Mouse (Mus musculus): Measurements from ENCODE around the gene Ace2. TPM values are rescaled to one million over a fixed set of nuclear protein-coding genes. Genes with fewer than 3 reads are reported as not detected.

Gene Ace2
- 124 and 183 TPM in 2 replicates for polyA plus RNA-seq (2015; fragmentation: Nextera tagmentation; extraction: Ambion mirVana)

- H3K4me1 ChIP-seq (ENCODE audit: control insufficient read depth, insufficient read depth, low read length), result no peaks in the 10 kb centered on the region
- H3K9me3 ChIP-seq (ENCODE audit: control insufficient read depth, low read length), result no peaks in the 10 kb centered on the region
- H3K4me2 ChIP-seq (ENCODE audit: low read depth, low read length), result no peak within 1 kb of the TSS
- H3K4me3 ChIP-seq (ENCODE audit: low read length), result no peak within 1 kb of the TSS
- no peaks in the 10 kb centered on the region for H3K36me3 ChIP-seq (ENCODE audit: control insufficient read depth, insufficient read depth, low read length)
- H3K27ac ChIP-seq (ENCODE audit: low read length), result no peak within 1 kb of the TSS; the same call in 1 of the 2 replicates
- WGBS, result 83% methylated on average over 2 of the region's 2 CpGs
- no peaks in the 10 kb centered on the region for H3K27me3 ChIP-seq (replicated peaks; ENCODE audit: control insufficient read depth, insufficient read depth, low read length)
- no peak for ATAC-seq
- no peak within 1 kb of the TSS for H3K9ac ChIP-seq (ENCODE audit: low read depth, low read length)
Measured at GRCm38 (mm10) chrX:164139032-164139431, at the start of gene Ace2. Ace2 (plus strand) TSS chrX:164139332.

- no peak overlapping the region for H3K27ac ChIP-seq (ENCODE audit: low read length)
- no peaks in the 10 kb centered on the region for H3K36me3 ChIP-seq (ENCODE audit: control insufficient read depth, insufficient read depth, low read length)
- H3K9me3 ChIP-seq (ENCODE audit: control insufficient read depth, low read length), result no peaks in the 10 kb centered on the region
- 70% methylated on average over 11 of the region's 11 CpGs for WGBS
- no peak overlapping the region for H3K4me2 ChIP-seq (ENCODE audit: low read depth, low read length)
- H3K27me3 ChIP-seq (replicated peaks; ENCODE audit: control insufficient read depth, insufficient read depth, low read length), result peaks cover 7% of the 10 kb centered on the region; the same call in 1 of the 2 replicates
- H3K9ac ChIP-seq (ENCODE audit: low read depth, low read length), result no peak overlapping the region
- ATAC-seq, result no peak
- H3K4me3 ChIP-seq (ENCODE audit: low read length), result no peak overlapping the region
- H3K4me1 ChIP-seq (ENCODE audit: control insufficient read depth, insufficient read depth, low read length), result no peaks in the 10 kb centered on the region
Measured at GRCm38 (mm10) chrX:164089916-164090315, 49.2 kb upstream of the Ace2 start.

GRCm38 (mm10) chrX:164092300-164093169 lies 46.6 kb upstream of the Ace2 start:
- Histone ChIP-seq H3K4me1 (ENCODE audit: control insufficient read depth, insufficient read depth, low read length) (no peaks in the 10 kb centered on the region), H3K27ac (ENCODE audit: low read length) (no peak overlapping the region), H3K4me2 (ENCODE audit: low read depth, low read length) (no peak overlapping the region), H3K9ac (ENCODE audit: low read depth, low read length) (no peak overlapping the region), H3K9me3 (ENCODE audit: control insufficient read depth, low read length) (no peaks in the 10 kb centered on the region), H3K27me3 (replicated peaks; ENCODE audit: control insufficient read depth, insufficient read depth, low read length) (peaks cover 7% of the 10 kb centered on the region), H3K36me3 (ENCODE audit: control insufficient read depth, insufficient read depth, low read length) (no peaks in the 10 kb centered on the region), H3K4me3 (ENCODE audit: low read length) (no peak overlapping the region)
- 42% methylated on average over 7 of the region's 7 CpGs for WGBS
- ATAC-seq, result no peak

GRCm38 (mm10) chrX:164093435-164093834 lies 45.7 kb upstream of the Ace2 start:
- WGBS, result 75% methylated on average over 5 of the region's 5 CpGs
- no peak overlapping the region for H3K9ac ChIP-seq (ENCODE audit: low read depth, low read length)
- ATAC-seq, result no peak

GRCm38 (mm10) chrX:164095838-164096237 lies 43.3 kb upstream of the Ace2 start:
- Histone ChIP-seq H3K36me3 (ENCODE audit: control insufficient read depth, insufficient read depth, low read length) (no peaks in the 10 kb centered on the region), H3K4me1 (ENCODE audit: control insufficient read depth, insufficient read depth, low read length) (no peaks in the 10 kb centered on the region), H3K27me3 (replicated peaks; ENCODE audit: control insufficient read depth, insufficient read depth, low read length) (peaks cover 3% of the 10 kb centered on the region), H3K4me3 (ENCODE audit: low read length) (no peak overlapping the region), H3K9me3 (ENCODE audit: control insufficient read depth, low read length) (no peaks in the 10 kb centered on the region), H3K4me2 (ENCODE audit: low read depth, low read length) (no peak overlapping the region), H3K9ac (ENCODE audit: low read depth, low read length) (no peak overlapping the region), H3K27ac (ENCODE audit: low read length) (no peak overlapping the region)
- WGBS, result 80% methylated on average over 2 of the region's 2 CpGs
- ATAC-seq, result no peak

More at GRCm38 (mm10) chrX:164093435-164093834, 45.7 kb upstream of the Ace2 start:
- Histone ChIP-seq H3K9me3 (ENCODE audit: control insufficient read depth, low read length) (no peaks in the 10 kb centered on the region), H3K27me3 (replicated peaks; ENCODE audit: control insufficient read depth, insufficient read depth, low read length) (peaks cover 7% of the 10 kb centered on the region), H3K36me3 (ENCODE audit: control insufficient read depth, insufficient read depth, low read length) (no peaks in the 10 kb centered on the region), H3K4me2 (ENCODE audit: low read depth, low read length) (no peak overlapping the region), H3K27ac (ENCODE audit: low read length) (no peak overlapping the region), H3K4me3 (ENCODE audit: low read length) (no peak overlapping the region), H3K4me1 (ENCODE audit: control insufficient read depth, insufficient read depth, low read length) (no peaks in the 10 kb centered on the region)

GRCm38 (mm10) chrX:164101483-164101882 lies 37.6 kb upstream of the Ace2 start:
- Histone ChIP-seq H3K27ac (ENCODE audit: low read length) (no peak overlapping the region; the same call in 1 of the 2 replicates), H3K9me3 (ENCODE audit: control insufficient read depth, low read length) (no peaks in the 10 kb centered on the region), H3K4me1 (ENCODE audit: control insufficient read depth, insufficient read depth, low read length) (0 out of 2 replicates have a peak, but pooled peaks cover 3% of the 10 kb centered on the region), H3K4me2 (ENCODE audit: low read depth, low read length) (no peak overlapping the region), H3K4me3 (ENCODE audit: low read length) (no peak overlapping the region), H3K36me3 (ENCODE audit: control insufficient read depth, insufficient read depth, low read length) (no peaks in the 10 kb centered on the region), H3K9ac (ENCODE audit: low read depth, low read length) (no peak overlapping the region), H3K27me3 (replicated peaks; ENCODE audit: control insufficient read depth, insufficient read depth, low read length) (no peaks in the 10 kb centered on the region)
- ATAC-seq, result peak; percentile 21; the same call in 1 of the 2 replicates

GRCm38 (mm10) chrX:164102198-164102597 lies 36.9 kb upstream of the Ace2 start:
- H3K9me3 ChIP-seq (ENCODE audit: control insufficient read depth, low read length), result no peaks in the 10 kb centered on the region
- no peak overlapping the region for H3K4me2 ChIP-seq (ENCODE audit: low read depth, low read length)
- H3K9ac ChIP-seq (ENCODE audit: low read depth, low read length), result no peak overlapping the region
- no peaks in the 10 kb centered on the region for H3K27me3 ChIP-seq (replicated peaks; ENCODE audit: control insufficient read depth, insufficient read depth, low read length)
- 80% methylated on average over 7 of the region's 7 CpGs for WGBS
- no peaks in the 10 kb centered on the region for H3K36me3 ChIP-seq (ENCODE audit: control insufficient read depth, insufficient read depth, low read length)
- 0 out of 2 replicates have a peak, but pooled peaks cover 3% of the 10 kb centered on the region for H3K4me1 ChIP-seq (ENCODE audit: control insufficient read depth, insufficient read depth, low read length)
- H3K27ac ChIP-seq (ENCODE audit: low read length), result peak overlapping the region; percentile 52
- ATAC-seq, result peak; percentile 64
- no peak overlapping the region for H3K4me3 ChIP-seq (ENCODE audit: low read length)

- 61% methylated on average over 6 of the region's 6 CpGs for WGBS
- Histone ChIP-seq H3K4me2 (ENCODE audit: low read depth, low read length) (no peak overlapping the region), H3K9ac (ENCODE audit: low read depth, low read length) (no peak overlapping the region), H3K27ac (ENCODE audit: low read length) (no peak overlapping the region; the same call in 1 of the 2 replicates), H3K36me3 (ENCODE audit: control insufficient read depth, insufficient read depth, low read length) (no peaks in the 10 kb centered on the region), H3K4me3 (ENCODE audit: low read length) (no peak overlapping the region), H3K9me3 (ENCODE audit: control insufficient read depth, low read length) (no peaks in the 10 kb centered on the region), H3K4me1 (ENCODE audit: control insufficient read depth, insufficient read depth, low read length) (0 out of 2 replicates have a peak, but pooled peaks cover 3% of the 10 kb centered on the region), H3K27me3 (replicated peaks; ENCODE audit: control insufficient read depth, insufficient read depth, low read length) (no peaks in the 10 kb centered on the region)
- peak; percentile 98 for ATAC-seq
Measured at GRCm38 (mm10) chrX:164102656-164103055, 36.5 kb upstream of the Ace2 start.

- Histone ChIP-seq H3K27me3 (replicated peaks; ENCODE audit: control insufficient read depth, insufficient read depth, low read length) (0 out of 2 replicates have a peak, but pooled peaks cover 7% of the 10 kb centered on the region), H3K27ac (ENCODE audit: low read length) (no peak overlapping the region), H3K4me3 (ENCODE audit: low read length) (no peak overlapping the region), H3K4me2 (ENCODE audit: low read depth, low read length) (no peak overlapping the region), H3K9me3 (ENCODE audit: control insufficient read depth, low read length) (no peaks in the 10 kb centered on the region), H3K4me1 (ENCODE audit: control insufficient read depth, insufficient read depth, low read length) (no peaks in the 10 kb centered on the region), H3K36me3 (ENCODE audit: control insufficient read depth, insufficient read depth, low read length) (no peaks in the 10 kb centered on the region), H3K9ac (ENCODE audit: low read depth, low read length) (no peak overlapping the region)
- peak; percentile 54; the same call in 1 of the 2 replicates for ATAC-seq
- 62% methylated on average over 3 of the region's 3 CpGs for WGBS
Measured at GRCm38 (mm10) chrX:164111146-164111545, 28.0 kb upstream of the Ace2 start.
